Mouse (Mus musculus) liver, embryonic 14.5 days (tissue): ENCODE data around the gene Igf2bp3.

Experiments
- CTCF ChIP-seq: IDR thresholded peaks from 2 replicates; pipeline ENCODE4 v1.5.1; 2016; ENCODE audit warnings: antibody characterized with exemption, low read depth, control low read depth
- EP300 ChIP-seq: IDR thresholded peaks from 2 replicates; pipeline ENCODE4 v1.6.1; 2016; ENCODE audit warnings: antibody characterized with exemption, low read depth

GRCm38 (mm10) chr6:49176018-49176417 lies 38.7 kb downstream of the Igf2bp3 start:
- TF ChIP-seq EP300 (no peak), CTCF (no peak)
